Mouse (Mus musculus) erythroblast, embryonic 14.5 days (primary cell): ENCODE measurements around the gene Arfgap3.

Experiments used
- GATA1 ChIP-seq: IDR thresholded peaks from 2 replicates; pipeline ENCODE4 v1.6.1; 2012; ENCODE audit warnings: low read length, inconsistent platforms, mixed read lengths
- TAL1 ChIP-seq: IDR thresholded peaks from 3 replicates; pipeline ENCODE4 v1.6.1; 2012; ENCODE audit warnings: low read length, inconsistent platforms, mixed read lengths

- TF ChIP-seq GATA1 (no peak), TAL1 (no peak)
Measured at GRCm38 (mm10) chr15:83383633-83384032, 33.6 kb upstream of the Arfgap3 start.
